19 mouse cellular contexts compared by ENCODE assay signal in the genomic region with DNA sequence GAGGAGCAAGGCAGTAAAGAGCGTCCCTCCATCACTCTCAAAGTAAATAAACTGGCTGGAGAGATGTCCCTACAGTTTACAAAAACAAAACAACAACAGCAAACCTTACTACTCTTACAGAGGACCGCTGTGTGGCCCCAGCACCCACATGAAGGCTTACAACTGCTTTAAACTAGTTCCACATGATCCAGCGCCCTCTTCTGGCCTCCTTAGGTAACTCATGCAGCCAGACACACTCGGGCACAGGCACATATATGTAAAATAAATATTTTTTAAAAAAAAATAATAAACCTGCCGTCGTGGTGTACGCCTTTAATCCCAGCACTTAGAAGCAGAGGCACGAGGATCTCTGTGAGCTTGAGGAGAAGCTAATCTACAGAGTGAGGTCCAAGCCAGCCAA. TPM values are rescaled to one million over a fixed set of nuclear protein-coding genes. Genes with fewer than 3 reads are reported as not detected.
DNase-seq lines count a peak whose midpoint lies in the region; ATAC-seq and TF ChIP-seq lines count a peak whose summit lies in the region.
"Had no signal": no experiment of that assay in that cellular context is flagged by ENCODE, and none has a peak within 500 bp of the region (broad histone marks: within the 10 kb centered on the region; RNA-seq: fewer than 3 reads in every experiment).

No protein-coding gene starts in this region.

- H3K9me3 ChIP-seq in liver, embryonic 11.5 days (ENCODE audit: control insufficient read depth, low read length) = no peaks in the 10 kb centered on the region
- H3K9me3 ChIP-seq in CH12.LX (replicated peaks; ENCODE audit: low read length) = peaks cover 6% of the 10 kb centered on the region
- H3K9me3 ChIP-seq in forebrain, embryonic 14.5 days (replicated peaks; ENCODE audit: control insufficient read depth, low read length) = no peaks in the 10 kb centered on the region
- H3K9me3 ChIP-seq: limb, embryonic 10.5 days; lung, embryonic 15.5 days; neural tube, embryonic 12.5 days had no signal

- H3K79me2 ChIP-seq in liver, adult 2 months (ENCODE audit: control insufficient read depth, insufficient read depth, low read length) = no peaks in the 10 kb centered on the region
- no peaks in the 10 kb centered on the region for H3K79me2 ChIP-seq in CH12.LX (replicated peaks; ENCODE audit: control insufficient read depth, extremely low read depth, insufficient read depth, poor library complexity, severe bottlenecking)

- 88% methylated on average over 8 of the region's 8 CpGs for WGBS in liver, adult 2 months
- 75% methylated on average over 8 of the region's 8 CpGs for WGBS in liver, embryonic 11.5 days
- WGBS in cerebellum, adult 2 months = 79% methylated on average over 8 of the region's 8 CpGs
- WGBS in forebrain, embryonic 14.5 days = 78% methylated on average over 8 of the region's 8 CpGs

- H3K4me1 ChIP-seq in liver, adult 2 months (ENCODE audit: control insufficient read depth, insufficient read depth, low read length) = peaks cover 2% of the 10 kb centered on the region
- H3K4me1 ChIP-seq in liver, embryonic 11.5 days (replicated peaks; ENCODE audit: control insufficient read depth, insufficient read depth, low read length) = peaks cover 6% of the 10 kb centered on the region
- peaks cover 8 to 18% of the 10 kb centered on the region in 2 experiments; a peak in 3 of 4 replicates for H3K4me1 ChIP-seq in CH12.LX (ENCODE audit: control insufficient read depth in 1 of 2, insufficient read depth in 2 of 2)
- no peaks in the 10 kb centered on the region for H3K4me1 ChIP-seq in cerebellum, adult 2 months (ENCODE audit: control insufficient read depth, insufficient read depth, low read length)
- peaks cover 9% of the 10 kb centered on the region for H3K4me1 ChIP-seq in forebrain, embryonic 14.5 days (ENCODE audit: control insufficient read depth, insufficient read depth, low read length)

- no peak for TF ChIP-seq EP300 in CH12.LX (IDR thresholded peaks at IDR 0.05; ENCODE audit: low read length)

- no peak for DNase-seq in gastrocnemius, adult 2 months
- DNase-seq in gastrocnemius, postnatal 4 days (ENCODE audit: low spot score in 2 of 2) = no peak
- no peak for DNase-seq in liver, adult 2 months (ENCODE audit: extremely low read depth, low read depth, low spot score)
- DNase-seq in liver, embryonic 11.5 days (ENCODE audit: low spot score) = no peak
- DNase-seq in CH12.LX (ENCODE audit: extremely low read depth) = no peak
- DNase-seq in brain, embryonic 14.5 days (ENCODE audit: low read depth) = no peak
- DNase-seq in cerebellum, adult 2 months = no peak
- no peak for DNase-seq in forebrain, embryonic 14.5 days (ENCODE audit: low spot score)
- DNase-seq: gastrocnemius, postnatal 25 days; kidney, postnatal 36 days; layer of hippocampus, postnatal 36 days had no signal

- TF ChIP-seq CTCF in gastrocnemius, adult 2 months (IDR thresholded peaks at IDR 0.05) = peak; percentile 37; the same call in 1 of the 2 replicates
- TF ChIP-seq CTCF in liver, adult 2 months (IDR thresholded peaks at IDR 0.05; ENCODE audit: low read depth, low read length) = peak; percentile 19; the same call in 1 of the 2 replicates
- TF ChIP-seq CTCF in CH12.LX (conservative IDR thresholded peaks at IDR 0.05 in 1 of 2, IDR thresholded peaks at IDR 0.05 in 1 of 2; ENCODE audit: low read depth in 2 of 2, low read length in 2 of 2) = peak in 1 of 2 experiments; percentile 24; a peak in 2 of 4 replicates
- TF ChIP-seq CTCF in brain, embryonic 14.5 days (IDR thresholded peaks at IDR 0.05; ENCODE audit: borderline replicate concordance, extremely low read depth, insufficient read depth, insufficient read length) = peak; percentile 2; the same call in 1 of the 2 replicates
- no peak for TF ChIP-seq CTCF in cerebellum, adult 2 months (IDR thresholded peaks at IDR 0.05; ENCODE audit: borderline replicate concordance, insufficient read depth, low read depth, low read length)

- no peaks in the 10 kb centered on the region for H3K27me3 ChIP-seq in liver, adult 2 months (ENCODE audit: control insufficient read depth, insufficient read depth, low read length)
- H3K27me3 ChIP-seq in liver, embryonic 11.5 days (replicated peaks; ENCODE audit: control insufficient read depth, insufficient read depth, low read length) = no peaks in the 10 kb centered on the region
- no peaks in the 10 kb centered on the region for H3K27me3 ChIP-seq in CH12.LX (replicated peaks)
- H3K27me3 ChIP-seq in cerebellum, adult 2 months (ENCODE audit: control insufficient read depth, insufficient read depth, low read length) = no peaks in the 10 kb centered on the region
- no peaks in the 10 kb centered on the region for H3K27me3 ChIP-seq in forebrain, embryonic 14.5 days (replicated peaks; ENCODE audit: control insufficient read depth, insufficient read depth, low read length)
- H3K27me3 ChIP-seq: lung, embryonic 15.5 days; megakaryocyte, embryonic 14.5 days; neural tube, embryonic 12.5 days had no signal

- dilution Hi-C loops in CH12.LX (cut with MboI; ENCODE audit: extremely low pct_ligation_motif_present, extremely low pct_unique_long_range_greater_than_20kb, low sequenced_read_pairs) = no loop called here

- no peak for ATAC-seq in liver, embryonic 11.5 days (replicated peaks; ENCODE audit: low FRiP score)
- ATAC-seq in forebrain, embryonic 14.5 days = no peak
- ATAC-seq: intestine, embryonic 16.5 days had no signal

- no peak for TF ChIP-seq POLR2A in liver, adult 2 months (IDR thresholded peaks at IDR 0.05; ENCODE audit: extremely low read depth, insufficient read depth, low read length)
- TF ChIP-seq POLR2A in CH12.LX (IDR thresholded peaks at IDR 0.05; ENCODE audit: low read depth, low read length) = no peak
- TF ChIP-seq POLR2A in brain, embryonic 14.5 days (IDR thresholded peaks at IDR 0.05; ENCODE audit: borderline replicate concordance, extremely low read depth, insufficient read depth, insufficient read length, poor library complexity, severe bottlenecking) = no peak
- no peak for TF ChIP-seq POLR2A in cerebellum, adult 2 months (IDR thresholded peaks at IDR 0.05; ENCODE audit: borderline replicate concordance, insufficient read depth, low read length)

- in situ Hi-C loops in CH12.LX (cut with MboI; ENCODE audit: low pct_ligation_motif_present, low pct_unique_long_range_greater_than_20kb, low sequenced_read_pairs) = no loop called here

- H3K4me3 ChIP-seq in gastrocnemius, adult 2 months = no peak overlapping the region
- no peak overlapping the region for H3K4me3 ChIP-seq in liver, adult 2 months (ENCODE audit: insufficient read depth, low read depth, low read length)
- no peak overlapping the region for H3K4me3 ChIP-seq in liver, embryonic 11.5 days (ENCODE audit: low read depth, low read length)
- no peak overlapping the region for H3K4me3 ChIP-seq in CH12.LX (replicated peaks in 1 of 3; ENCODE audit: low read depth in 2 of 3, low read length in 2 of 3, poor library complexity in 1 of 3)
- H3K4me3 ChIP-seq in cerebellum, adult 2 months (replicated peaks; ENCODE audit: insufficient read depth, low read depth, low read length) = no peak overlapping the region
- no peak overlapping the region for H3K4me3 ChIP-seq in forebrain, embryonic 14.5 days (ENCODE audit: low read depth, low read length)
- H3K4me3 ChIP-seq: hindbrain, embryonic 10.5 days; limb, embryonic 10.5 days; lung, embryonic 15.5 days; megakaryocyte, embryonic 14.5 days; neural tube, embryonic 12.5 days had no signal

- intact Hi-C loops in gastrocnemius, adult 2 months (cut with DNase I) = no loop called here

- H3K36me3 ChIP-seq in liver, adult 2 months (ENCODE audit: control insufficient read depth, insufficient read depth, low read length) = no peaks in the 10 kb centered on the region
- no peaks in the 10 kb centered on the region for H3K36me3 ChIP-seq in liver, embryonic 11.5 days (ENCODE audit: control insufficient read depth, insufficient read depth, low read length)
- no peaks in the 10 kb centered on the region for H3K36me3 ChIP-seq in CH12.LX (replicated peaks in 1 of 2; ENCODE audit: control insufficient read depth in 1 of 2, insufficient read depth in 1 of 2, low read length in 1 of 2)
- H3K36me3 ChIP-seq in forebrain, embryonic 14.5 days (ENCODE audit: control insufficient read depth, insufficient read depth, low read length) = no peaks in the 10 kb centered on the region
- H3K36me3 ChIP-seq: hindbrain, embryonic 10.5 days; limb, embryonic 10.5 days; lung, embryonic 15.5 days; neural tube, embryonic 12.5 days had no signal

- H3K4me2 ChIP-seq in liver, embryonic 11.5 days = no peak overlapping the region
- H3K4me2 ChIP-seq in CH12.LX (ENCODE audit: insufficient read depth, low read depth, poor library complexity, severe bottlenecking) = no peak overlapping the region
- H3K4me2 ChIP-seq in forebrain, embryonic 14.5 days (ENCODE audit: low read length) = no peak overlapping the region
- H3K4me2 ChIP-seq: lung, embryonic 15.5 days; neural tube, embryonic 12.5 days had no signal

- TF ChIP-seq RAD21 in CH12.LX (IDR thresholded peaks at IDR 0.05; ENCODE audit: low read depth, low read length) = no peak; the same call in 1 of the 2 replicates

- H3K9ac ChIP-seq in liver, adult 2 months (ENCODE audit: low read depth, low read length) = no peak overlapping the region
- H3K9ac ChIP-seq in liver, embryonic 11.5 days (ENCODE audit: low read depth, low read length) = no peak overlapping the region
- H3K9ac ChIP-seq in CH12.LX (ENCODE audit: insufficient read depth, low read depth) = no peak overlapping the region
- no peak overlapping the region for H3K9ac ChIP-seq in forebrain, embryonic 14.5 days (ENCODE audit: low read length)
- H3K9ac ChIP-seq: lung, embryonic 15.5 days; neural tube, embryonic 12.5 days had no signal

- H3K27ac ChIP-seq in gastrocnemius, adult 2 months = no peak overlapping the region
- H3K27ac ChIP-seq in liver, adult 2 months (replicated peaks; ENCODE audit: insufficient read depth, low read depth, low read length) = no peak overlapping the region
- no peak overlapping the region for H3K27ac ChIP-seq in liver, embryonic 11.5 days (ENCODE audit: low read depth, low read length)
- no peak overlapping the region for H3K27ac ChIP-seq in CH12.LX (ENCODE audit: insufficient read depth, low read depth)
- H3K27ac ChIP-seq in cerebellum, adult 2 months (ENCODE audit: insufficient read depth, low read length) = no peak overlapping the region
- H3K27ac ChIP-seq in forebrain, embryonic 14.5 days (ENCODE audit: low read depth, low read length) = no peak overlapping the region
- H3K27ac ChIP-seq: hindbrain, embryonic 10.5 days; limb, embryonic 10.5 days; lung, embryonic 15.5 days; neural tube, embryonic 12.5 days had no signal

RNA-seq across cellular contexts. Expression of gene Gm42791, which starts 32.4 kb away (rescaled TPM):
- total RNA-seq in gastrocnemius, adult 2 months (2021) = 1 to 10 TPM; 2.8 to 5.1 TPM
- 1 to 10 TPM; 1.5 to 3.6 TPM for total RNA-seq in gastrocnemius, postnatal 4 days (2021)
- not detected in 2 replicates for total RNA-seq in liver, adult 2 months (2014; rRNA removed)
- not detected in 2 replicates for polyA plus RNA-seq in liver, adult 2 months (2012; rRNA removed)
- polyA plus RNA-seq in liver, embryonic 11.5 days (2014; fragmentation: Nextera tagmentation; extraction: Ambion mirVana) = not detected in 2 replicates
- total RNA-seq in CH12.LX (2012; rRNA removed) = not detected in 2 replicates
- 0.42 TPM in 1 of 2 replicates, not detected in the other for total RNA-seq in CH12.LX (2014; rRNA removed)
- 1.3 and 2.1 TPM in 2 replicates for polyA plus RNA-seq in CH12.LX (2012; ENCODE audit: insufficient read length, low read depth)
- polyA plus RNA-seq in brain, embryonic 14.5 days (2012; rRNA removed) = not detected in 2 replicates
- polyA plus RNA-seq in cerebellum, adult 2 months (2012; rRNA removed) = not detected in 2 replicates
- 8.4 TPM in 1 of 2 replicates, not detected in the other for polyA plus RNA-seq in forebrain, embryonic 14.5 days (2014; fragmentation: Nextera tagmentation; extraction: Ambion mirVana)
- polyA plus RNA-seq: embryonic facial prominence, embryonic 11.5 days; heart, embryonic 14.5 days had no signal
